Mouse (Mus musculus) bone marrow macrophage, adult 2 months (primary cell): ENCODE measurements at regions not wholly inside any gene's neighbourhood (a gene's known extent, or its start where the extent isn't known, plus 50 kb on each side); places are given as distances from the start of the nearest gene placed in this dataset.

Experiments used
- H3K27ac ChIP-seq: 2 replicates; pipeline ENCODE4 v1.5.1; 2012; ENCODE audit warnings: low read depth, low read length; ENCODE audit not compliant: insufficient read depth
- H3K4me1 ChIP-seq: 2 replicates; pipeline ENCODE4 v1.6.1; 2012; ENCODE audit warnings: low read length; ENCODE audit not compliant: control insufficient read depth, insufficient read depth
- H3K4me3 ChIP-seq: 2 replicates; pipeline ENCODE4 v1.5.1; 2012; ENCODE audit warnings: mild to moderate bottlenecking, low read length, moderate library complexity; ENCODE audit not compliant: insufficient read depth
- CTCF ChIP-seq: IDR thresholded peaks from 2 replicates; pipeline ENCODE4 v1.5.1; 2012; ENCODE audit warnings: low read depth, mild to moderate bottlenecking, low read length, moderate library complexity
- POLR2A ChIP-seq: IDR thresholded peaks from 2 replicates; pipeline ENCODE4 v1.6.1; 2012; ENCODE audit warnings: mild to moderate bottlenecking, low read depth, low read length, borderline replicate concordance

GRCm38 (mm10) chr13:6470286-6471103 is 77.5 kb upstream of the Pitrm1 start:
- TF ChIP-seq POLR2A = no peak
- no peak for TF ChIP-seq CTCF
- H3K4me3 ChIP-seq = no peak overlapping the region
- H3K27ac ChIP-seq = no peak overlapping the region
- peaks cover 4% of the 10 kb centered on the region; the same call in 1 of the 2 replicates for H3K4me1 ChIP-seq

- Histone ChIP-seq H3K27ac (no peak overlapping the region), H3K4me3 (no peak overlapping the region), H3K4me1 (peaks cover 4% of the 10 kb centered on the region; the same call in 1 of the 2 replicates)
- peak; percentile 66 for TF ChIP-seq CTCF
- TF ChIP-seq POLR2A = no peak
Observed at GRCm38 (mm10) chr13:6471643-6472042, 76.3 kb upstream of the Pitrm1 start.

GRCm38 (mm10) chr13:6473401-6474190 is 74.4 kb upstream of the Pitrm1 start:
- TF ChIP-seq POLR2A (no peak), CTCF (no peak)
- Histone ChIP-seq H3K4me3 (no peak overlapping the region), H3K27ac (no peak overlapping the region), H3K4me1 (peaks cover 5% of the 10 kb centered on the region; the same call in 1 of the 2 replicates)

- Histone ChIP-seq H3K4me1 (peaks cover 14% of the 10 kb centered on the region), H3K4me3 (no peak overlapping the region), H3K27ac (no peak overlapping the region)
- TF ChIP-seq CTCF (no peak), POLR2A (no peak)
Observed at GRCm38 (mm10) chr13:6479667-6480066, 68.3 kb upstream of the Pitrm1 start.

GRCm38 (mm10) chr13:6484418-6484817 is 63.5 kb upstream of the Pitrm1 start:
- Histone ChIP-seq H3K27ac (no peak overlapping the region), H3K4me3 (no peak overlapping the region), H3K4me1 (peaks cover 6% of the 10 kb centered on the region)
- TF ChIP-seq POLR2A (no peak), CTCF (no peak)

GRCm38 (mm10) chr13:6487837-6488236 is 60.1 kb upstream of the Pitrm1 start:
- Histone ChIP-seq H3K4me3 (no peak overlapping the region), H3K27ac (no peak overlapping the region)
- TF ChIP-seq CTCF (no peak), POLR2A (no peak)

GRCm38 (mm10) chr13:6492916-6493619 is 54.9 kb upstream of the Pitrm1 start:
- Histone ChIP-seq H3K27ac (no peak overlapping the region), H3K4me3 (no peak overlapping the region), H3K4me1 (no peaks in the 10 kb centered on the region)
- TF ChIP-seq CTCF = no peak

More at GRCm38 (mm10) chr13:6487837-6488236, 60.1 kb upstream of the Pitrm1 start:
- no peaks in the 10 kb centered on the region for H3K4me1 ChIP-seq
